Mouse (Mus musculus): ENCODE measurements at regions not wholly inside any gene's neighbourhood (a gene's known extent, or its start where the extent isn't known, plus 50 kb on each side); places are given as distances from the start of the nearest gene placed in this dataset.

DNA sequence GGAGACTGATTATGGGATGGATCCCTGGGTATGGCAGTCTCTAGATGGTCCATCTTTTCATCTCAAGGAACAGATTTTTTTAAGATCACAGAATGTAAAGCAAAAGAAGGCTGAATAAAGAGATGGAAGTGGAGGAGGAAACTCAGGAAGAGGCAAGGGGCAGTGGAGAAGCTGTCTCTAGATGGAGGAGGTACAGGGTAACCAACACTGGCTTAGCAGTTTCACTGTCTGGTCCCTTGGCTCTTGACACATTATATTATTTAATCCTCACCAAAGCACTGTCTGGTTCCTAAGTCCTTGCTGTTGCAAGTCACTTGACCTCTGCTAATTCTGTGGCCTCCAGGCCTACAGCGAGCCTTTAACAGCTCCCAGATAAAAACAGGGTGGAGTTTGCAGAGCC, 154.6 kb upstream of the Marcks start:
- DNase-seq: no peak
- intact Hi-C loops (cut with DNase I): no loop called here

DNA sequence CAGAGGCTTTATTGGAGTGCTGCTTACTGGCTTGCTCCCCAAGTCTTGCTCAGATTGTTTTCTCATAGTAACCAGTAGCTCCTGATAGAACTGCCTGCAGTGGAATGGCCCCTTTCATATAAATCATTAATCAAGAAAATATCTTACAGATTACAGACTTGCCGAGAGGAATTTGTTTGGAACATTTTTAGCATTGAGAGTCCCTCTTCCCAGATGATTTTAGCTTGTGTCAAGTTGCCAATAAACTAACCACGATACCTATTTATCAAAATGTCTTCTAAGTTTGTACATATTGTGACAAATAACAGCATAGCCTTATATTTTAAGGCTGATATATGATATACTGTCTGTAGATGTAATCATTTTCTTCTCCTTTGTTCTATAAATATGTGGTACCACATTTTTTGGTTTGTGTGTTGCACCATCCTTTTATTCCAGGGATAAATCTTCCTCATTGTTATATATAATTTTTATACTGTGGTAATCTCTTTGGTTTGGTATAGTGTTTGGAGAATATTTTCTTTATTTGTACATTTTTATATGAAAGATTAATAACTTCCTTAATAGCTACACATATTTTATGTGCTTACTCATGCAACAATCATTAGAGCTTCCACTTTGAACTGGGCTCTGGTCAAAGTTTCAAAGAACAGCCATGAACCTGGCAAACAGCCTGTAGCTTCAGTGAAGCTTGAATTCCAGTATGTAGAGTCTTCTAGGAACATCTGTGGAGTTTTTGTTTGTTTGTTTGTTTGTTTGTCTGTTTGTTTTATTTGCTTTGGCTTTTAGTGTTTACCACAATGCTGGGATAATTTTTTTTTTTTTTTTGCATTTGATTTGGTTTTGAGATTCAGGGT, 153.1 kb upstream of the Marcks start:
- intact Hi-C loops (cut with DNase I): no loop called here
- no peak for DNase-seq

DNA sequence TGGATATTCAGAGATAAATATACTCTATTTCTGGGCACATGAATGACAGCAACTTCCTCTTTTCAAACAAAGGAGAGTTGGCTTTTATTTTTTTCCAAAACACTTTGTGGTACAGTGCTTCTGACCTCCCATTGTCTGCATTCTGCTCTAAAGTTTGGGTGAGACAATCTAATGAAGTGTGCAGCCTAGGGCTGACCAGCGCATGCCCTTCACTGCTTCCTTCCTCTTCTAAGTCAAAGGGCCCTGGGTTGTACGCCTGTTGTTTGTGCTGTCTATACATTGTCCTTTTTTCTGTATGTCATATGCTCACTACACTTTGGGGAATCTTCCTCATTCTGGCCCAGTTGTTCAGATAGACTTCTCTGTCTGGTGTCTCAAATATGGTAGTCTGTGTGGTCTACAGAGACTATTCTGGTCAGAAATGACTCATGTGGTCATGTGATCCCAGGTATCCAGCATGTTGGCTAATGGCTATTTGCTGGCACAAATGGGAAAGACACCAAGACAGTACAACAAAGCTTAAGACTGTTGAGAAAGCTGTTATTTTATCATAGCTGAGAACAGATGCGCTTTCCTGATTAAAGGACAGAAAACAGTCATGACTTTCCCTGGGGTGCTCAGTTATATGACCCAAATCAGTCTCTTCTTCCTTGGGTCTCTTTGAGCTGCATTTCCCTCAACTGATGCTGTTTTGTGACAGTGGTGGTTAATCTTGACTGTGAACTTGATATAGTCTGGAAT, 151.4 kb upstream of the Marcks start:
- intact Hi-C loops (cut with DNase I): no loop called here
- no peak for DNase-seq

DNA sequence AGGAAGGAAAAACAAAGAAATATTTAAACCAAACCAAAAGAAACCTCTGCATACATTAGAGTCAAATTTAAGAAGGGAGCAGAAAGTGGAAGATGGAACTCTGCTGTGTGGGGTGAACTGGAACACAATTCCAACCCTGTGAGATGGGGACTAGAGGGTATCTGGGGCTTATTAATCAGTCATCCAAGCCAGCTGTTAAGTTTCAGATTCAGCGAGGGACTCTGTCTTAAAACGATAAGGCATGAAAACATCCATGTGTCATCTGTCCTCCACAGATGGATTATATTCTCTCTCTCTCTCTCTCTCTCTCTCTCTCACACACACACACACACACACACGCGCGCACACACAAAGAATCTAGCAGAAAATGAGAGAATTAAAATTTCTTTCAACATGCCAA, 147.6 kb upstream of the Marcks start:
- intact Hi-C loops (cut with DNase I): no loop called here
- DNase-seq: no peak

DNA sequence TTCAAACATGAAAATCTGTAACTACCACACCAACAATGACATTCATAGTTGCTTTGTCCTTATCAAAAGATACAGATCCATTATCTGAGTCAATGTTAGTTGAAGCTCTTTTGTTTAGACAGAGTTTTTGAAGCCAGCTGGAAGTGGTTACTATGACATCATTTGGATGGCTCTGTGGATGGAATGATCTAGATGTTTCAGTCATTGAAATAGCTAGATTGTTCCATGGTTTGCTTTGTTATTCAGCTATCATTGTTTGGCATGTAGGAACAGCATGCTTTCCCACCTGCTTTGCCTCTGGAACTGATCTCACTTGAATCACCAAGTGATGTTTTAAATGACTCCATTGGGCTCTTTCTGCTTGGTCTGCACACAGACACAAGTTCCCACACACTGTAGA, 144.2 kb upstream of the Marcks start:
- DNase-seq: no peak
- intact Hi-C loops (cut with DNase I): no loop called here

DNA sequence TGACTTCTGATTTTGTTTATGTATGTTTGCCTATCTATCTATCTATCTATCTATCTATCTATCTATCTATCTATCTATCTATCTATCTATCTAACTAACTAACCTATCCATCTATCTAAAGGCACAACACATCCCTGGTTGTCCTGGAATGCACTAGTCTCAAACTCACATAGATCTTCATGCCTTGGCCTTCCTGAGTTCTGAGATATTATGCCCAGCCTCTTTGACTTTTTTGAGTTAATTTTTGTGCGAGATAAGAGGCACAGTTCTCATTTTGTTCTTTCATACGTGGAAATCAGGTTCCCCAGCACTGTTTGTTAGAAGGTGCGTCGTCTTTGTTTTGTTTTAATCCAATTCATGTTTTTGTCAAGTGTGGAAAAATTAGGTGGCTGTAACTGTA, 142.1 kb upstream of the Marcks start:
- intact Hi-C loops (cut with DNase I): no loop called here
- DNase-seq: no peak

DNA sequence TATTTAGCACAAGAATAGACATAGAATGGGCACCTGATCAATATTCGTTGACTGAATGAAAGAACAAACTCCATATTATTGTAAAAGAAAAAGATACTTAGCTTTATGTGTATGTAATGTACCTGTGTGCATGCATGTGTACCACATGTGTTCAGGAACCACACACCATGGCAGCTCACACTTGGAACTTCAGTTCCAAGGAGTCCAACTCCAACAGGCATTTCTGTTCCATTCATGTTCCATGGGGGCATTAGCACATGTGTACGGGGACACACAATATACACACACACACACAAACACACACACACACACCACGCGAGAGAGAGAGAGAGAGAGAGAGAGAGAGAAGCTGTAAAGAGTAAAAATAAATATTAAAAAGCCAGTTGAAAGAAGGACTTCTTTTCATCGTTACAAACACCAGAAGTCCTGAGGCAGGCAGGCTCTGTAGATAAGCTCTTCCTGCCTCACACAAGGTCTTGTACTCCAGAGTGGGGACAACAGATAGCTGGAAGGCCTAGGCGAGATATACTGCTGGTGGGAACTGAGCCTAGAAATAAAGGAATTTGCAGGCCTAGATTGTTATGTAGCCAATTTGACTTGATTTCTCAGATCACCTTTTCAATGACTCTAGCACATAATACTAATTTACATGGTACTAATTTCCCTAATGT, 141.6 kb upstream of the Marcks start:
- DNase-seq: no peak
- intact Hi-C loops (cut with DNase I): no loop called here

DNA sequence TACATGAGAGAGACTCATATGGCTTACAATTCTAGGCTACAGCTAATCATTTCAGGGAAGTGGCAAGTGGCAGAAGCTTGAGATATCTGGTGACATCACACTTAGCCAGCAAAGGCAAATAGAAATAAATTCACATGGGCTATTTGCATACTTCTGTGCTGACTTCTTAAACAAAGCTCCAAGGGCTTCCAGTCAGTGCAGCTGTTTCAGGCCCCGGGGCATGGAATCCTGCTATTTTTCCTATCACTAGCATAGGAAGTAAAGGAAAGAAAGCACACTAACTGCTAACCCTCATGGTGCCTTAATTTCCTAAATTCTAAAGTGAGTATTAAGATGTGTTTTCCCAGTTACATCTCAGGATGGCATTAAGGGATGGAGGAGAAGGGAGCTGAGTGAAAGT, 140.6 kb upstream of the Marcks start:
- intact Hi-C loops (cut with DNase I): no loop called here
- DNase-seq: no peak

DNA sequence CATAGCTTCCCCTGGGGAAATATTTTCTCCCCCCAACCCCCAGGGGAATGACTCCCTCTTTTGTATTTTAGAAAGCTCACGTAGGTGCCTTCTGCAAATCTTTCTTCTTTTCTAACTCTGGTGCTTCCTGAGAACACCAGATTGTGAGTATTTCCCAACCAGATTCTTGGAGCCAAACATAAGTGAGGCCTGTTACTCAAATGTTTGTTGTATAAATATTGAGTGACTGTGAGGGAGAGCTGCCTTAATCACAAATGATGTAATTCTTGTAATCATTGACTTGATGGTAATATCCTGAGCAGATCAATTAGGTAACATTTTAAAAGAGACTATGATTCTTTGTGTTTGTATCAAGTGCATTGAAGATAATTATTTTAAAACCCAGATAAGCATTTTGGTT, 137.1 kb upstream of the Marcks start:
- no peak for DNase-seq
- intact Hi-C loops (cut with DNase I): no loop called here

DNA sequence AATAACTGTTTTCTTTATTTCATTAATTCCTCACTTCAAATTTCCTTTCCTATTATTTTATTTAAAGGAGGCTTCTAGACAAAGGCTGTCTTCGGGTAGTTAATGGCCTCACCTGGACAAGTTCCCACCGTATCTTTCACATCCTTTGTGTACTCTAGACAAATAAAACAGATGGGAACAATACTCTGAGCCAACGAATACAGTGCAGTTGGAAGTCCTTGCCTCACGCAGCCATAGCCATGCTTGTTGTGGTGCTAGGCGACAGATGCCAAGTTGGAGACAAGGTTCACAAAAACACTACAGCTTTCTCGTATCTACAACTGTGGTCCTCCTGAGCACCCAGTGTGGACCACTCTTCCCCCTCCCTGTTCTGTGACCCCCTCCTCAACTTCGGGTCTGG, 136.6 kb upstream of the Marcks start:
- no peak for DNase-seq
- intact Hi-C loops (cut with DNase I): no loop called here

DNA sequence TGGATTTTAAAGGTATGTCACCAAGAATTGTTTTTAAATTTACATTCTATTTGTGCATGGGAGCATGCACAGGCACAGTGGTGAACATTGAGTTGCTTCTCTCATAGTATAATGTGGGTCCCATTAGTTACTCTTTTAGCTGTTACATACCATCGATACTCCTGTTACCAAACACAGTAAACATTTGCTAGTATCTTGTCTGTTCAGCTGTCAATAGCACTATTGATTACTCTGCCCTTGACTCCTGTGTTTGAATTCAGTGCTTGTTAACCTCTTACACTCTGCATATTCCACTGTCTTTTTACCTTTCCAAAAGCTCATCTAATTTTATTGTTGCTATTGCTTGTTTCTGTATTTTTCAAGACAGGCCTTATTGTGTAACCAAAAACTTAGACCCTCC, 133.2 kb upstream of the Marcks start:
- no peak for DNase-seq
- intact Hi-C loops (cut with DNase I): no loop called here

DNA sequence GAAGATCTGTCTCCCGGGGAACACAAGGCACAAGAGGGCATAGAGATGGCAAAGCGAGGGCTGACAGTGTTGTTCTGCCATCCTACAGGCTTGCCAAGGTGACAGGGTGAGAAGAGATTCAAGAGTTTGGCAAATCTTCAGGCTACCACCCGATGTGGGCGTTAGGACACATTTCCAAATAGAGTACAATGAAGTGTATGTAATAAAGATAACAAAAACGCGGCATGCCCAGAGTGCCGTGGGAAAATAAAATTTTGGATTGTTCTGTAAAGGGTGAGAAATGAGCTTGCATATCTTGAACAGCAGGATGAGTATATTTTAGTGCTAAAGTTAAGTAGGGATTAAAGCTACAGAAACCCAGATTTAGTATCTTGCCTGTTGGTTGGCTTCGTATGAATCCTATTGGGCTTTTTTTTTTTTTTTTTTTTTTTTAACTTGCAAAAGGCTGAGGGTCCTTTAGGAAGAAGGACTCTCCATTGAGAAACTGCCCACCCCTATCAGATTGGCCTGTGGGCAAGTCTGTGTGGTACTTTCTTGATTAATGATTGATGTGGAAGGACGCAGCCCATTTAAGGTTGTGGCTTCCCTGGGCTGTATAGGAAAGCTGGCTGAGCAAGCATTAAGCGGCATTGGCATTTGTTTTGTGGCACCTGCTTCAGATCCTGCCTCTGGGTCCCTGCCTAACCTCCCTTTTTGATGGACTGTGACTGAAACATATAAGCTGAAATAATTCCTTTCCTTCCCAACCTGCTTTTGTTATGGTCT, 131.7 kb upstream of the Marcks start:
- intact Hi-C loops (cut with DNase I): no loop called here

DNA sequence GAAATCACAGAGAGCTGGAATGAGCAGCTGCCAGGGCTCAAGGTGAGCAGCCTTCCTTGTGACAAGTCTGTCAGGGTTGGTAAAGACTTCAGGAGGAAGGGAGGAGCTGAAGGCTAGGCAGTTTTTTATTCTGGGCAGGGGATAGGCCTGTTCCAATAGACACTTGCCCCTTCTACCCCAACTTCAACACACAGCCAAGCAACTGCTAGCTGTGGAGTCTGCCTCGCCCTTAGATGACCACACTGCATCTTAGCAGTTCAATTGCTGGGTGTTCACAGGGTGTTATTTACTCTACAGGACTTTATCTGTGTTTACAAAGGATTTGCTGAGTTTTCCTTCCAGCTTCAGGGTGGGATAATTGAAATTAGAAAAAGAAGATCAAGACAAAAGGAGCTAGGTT, 128.2 kb upstream of the Marcks start:
- no peak for DNase-seq
- intact Hi-C loops (cut with DNase I): no loop called here

More for the DNA sequence above, 131.7 kb upstream of the Marcks start:
- DNase-seq: no peak

DNA sequence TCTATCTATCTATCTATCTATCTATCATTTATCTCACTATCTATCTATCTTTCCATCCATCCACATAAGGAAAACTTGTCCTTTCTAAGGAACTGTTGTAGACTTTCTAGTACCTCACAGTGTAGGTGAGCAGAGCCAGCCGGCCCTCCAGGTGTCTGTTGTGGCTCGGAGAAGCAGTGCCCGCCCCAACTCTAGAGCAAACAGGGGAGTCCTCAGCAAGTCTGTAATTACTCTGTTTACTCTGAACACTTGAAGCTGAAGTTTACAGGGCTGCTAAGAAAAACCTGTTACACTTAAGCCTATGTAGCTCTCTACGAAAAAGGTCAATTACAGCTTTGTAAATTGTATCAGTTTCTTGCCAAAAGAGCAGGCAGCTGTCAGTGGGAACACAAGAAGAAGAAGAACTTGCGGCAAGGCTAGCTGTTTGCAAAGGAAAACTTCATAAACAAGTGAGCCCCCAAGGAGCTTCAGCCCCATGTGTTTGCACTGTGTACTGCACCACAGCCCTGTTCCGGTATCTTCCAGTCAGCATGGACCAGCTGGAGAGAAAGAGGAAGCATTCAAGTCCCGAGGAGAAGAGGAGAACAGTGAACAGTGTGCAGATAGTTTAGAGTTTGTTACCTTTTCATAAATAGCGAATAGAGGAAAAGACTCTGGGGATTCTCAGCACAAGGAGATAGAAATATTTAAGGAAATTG, 122.2 kb upstream of the Marcks start:
- DNase-seq: peak in 1 of 2 experiments; percentile 10

DNA sequence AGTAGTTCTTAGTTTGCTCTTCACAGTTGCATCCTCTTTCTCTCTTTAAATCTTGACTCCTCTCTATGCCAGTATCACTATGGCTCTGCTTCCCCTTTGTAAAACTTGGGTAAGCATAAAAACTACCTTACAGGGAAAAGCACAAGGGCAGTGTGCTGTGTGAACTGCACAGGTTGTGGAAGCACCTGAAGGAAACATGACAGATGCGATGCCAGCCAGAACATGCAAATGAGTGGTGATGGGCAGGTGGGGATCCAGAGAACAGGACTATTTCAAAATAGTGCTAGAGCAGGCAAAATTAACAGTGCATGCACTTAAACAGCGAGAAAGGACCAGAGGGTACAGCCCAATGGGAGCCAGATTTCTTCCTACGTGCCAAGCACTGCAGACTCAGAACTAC, 120.5 kb upstream of the Marcks start:
- no peak for DNase-seq
- intact Hi-C loops (cut with DNase I): no loop called here

More for the DNA sequence above, 122.2 kb upstream of the Marcks start:
- intact Hi-C loops (cut with DNase I): no loop called here

DNA sequence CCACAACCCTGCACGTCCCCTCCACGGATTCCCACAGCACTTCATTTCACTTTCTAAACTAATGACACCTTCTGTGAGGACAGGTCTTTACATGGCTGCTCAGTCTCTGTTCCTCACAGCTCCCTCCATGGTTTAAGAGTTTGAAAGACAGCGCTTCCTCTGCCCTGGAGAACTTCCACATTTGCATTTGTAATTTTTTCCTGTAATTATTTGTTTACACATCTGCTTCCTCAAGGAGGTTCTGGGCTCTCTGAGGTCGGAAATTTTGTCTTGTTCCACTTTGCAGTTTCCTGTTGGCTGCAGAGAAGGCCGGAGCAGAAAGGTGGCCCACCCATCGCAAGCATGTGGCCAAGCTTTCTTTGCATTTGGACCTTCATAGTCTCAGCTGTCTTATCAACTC, 118.8 kb upstream of the Marcks start:
- no peak for DNase-seq
- intact Hi-C loops (cut with DNase I): no loop called here

DNA sequence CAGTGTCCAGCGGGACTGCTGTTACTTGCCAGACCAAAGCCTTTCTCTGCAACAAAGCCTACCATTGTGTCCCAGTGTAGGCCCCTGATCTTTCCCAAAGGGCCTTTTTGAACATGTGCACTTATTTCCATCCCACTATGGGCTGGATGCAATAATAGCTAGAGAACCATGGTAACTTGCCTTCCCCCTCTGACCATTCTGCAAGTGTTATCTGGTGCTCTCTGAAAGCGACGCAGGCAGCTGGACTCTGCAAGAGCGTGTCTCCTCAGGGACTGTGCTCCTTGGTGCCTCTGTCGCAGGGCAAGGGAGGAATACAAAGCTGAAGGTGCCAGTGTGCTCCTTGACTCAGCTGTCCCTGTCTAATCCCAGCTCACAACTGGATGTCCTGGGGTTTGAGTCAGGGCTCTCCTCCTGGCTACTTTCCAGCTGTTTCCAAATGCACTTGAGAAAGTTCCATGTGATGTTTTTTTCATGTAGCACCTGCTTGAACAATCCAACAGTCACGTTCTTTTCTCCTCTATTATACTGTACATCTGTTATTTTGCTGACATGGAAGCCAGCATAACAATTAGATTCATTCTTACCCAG, 112.3 kb upstream of the Marcks start:
- intact Hi-C loops (cut with DNase I): no loop called here
- no peak for DNase-seq

DNA sequence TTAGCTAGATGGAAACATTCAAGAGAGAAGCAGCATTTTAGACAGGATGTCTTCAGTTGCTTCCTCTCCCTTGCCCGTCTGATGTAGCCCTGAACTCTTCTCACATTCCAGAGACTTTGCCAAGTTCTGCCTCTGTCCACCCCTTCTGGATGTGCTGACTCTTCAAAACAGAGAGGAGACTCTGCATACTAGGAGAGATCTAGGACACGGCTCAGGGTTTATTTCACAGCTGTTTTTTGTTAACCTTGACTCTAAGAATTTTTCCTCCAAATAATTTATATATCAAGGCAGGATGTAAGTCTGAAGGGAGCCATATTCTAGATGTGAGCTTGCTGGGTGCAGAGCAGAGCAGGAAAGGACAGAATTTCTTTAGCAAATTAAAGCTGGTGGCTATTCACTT, 111.4 kb upstream of the Marcks start:
- intact Hi-C loops (cut with DNase I): no loop called here
- no peak for DNase-seq

DNA sequence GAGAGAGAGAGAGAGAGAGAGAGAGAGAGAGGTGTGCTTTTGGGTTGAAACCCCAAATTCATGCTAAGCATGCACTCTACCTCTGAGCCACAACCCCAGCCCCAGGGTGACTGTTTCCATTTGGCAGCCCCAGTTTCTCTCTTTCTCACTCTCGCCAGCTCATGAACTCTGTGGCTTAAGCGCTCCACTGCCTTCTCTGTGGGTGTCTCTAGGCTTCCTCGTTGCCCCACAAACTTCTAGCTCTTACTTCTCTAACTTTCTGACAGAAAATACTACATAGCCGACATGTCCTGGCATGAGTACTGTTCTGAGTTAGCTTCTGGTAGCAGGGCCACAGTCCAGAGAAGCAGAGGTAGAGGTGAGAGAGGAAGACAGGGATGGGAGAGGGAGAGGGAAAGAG, 110.8 kb upstream of the Marcks start:
- intact Hi-C loops (cut with DNase I): no loop called here
- no peak for DNase-seq

DNA sequence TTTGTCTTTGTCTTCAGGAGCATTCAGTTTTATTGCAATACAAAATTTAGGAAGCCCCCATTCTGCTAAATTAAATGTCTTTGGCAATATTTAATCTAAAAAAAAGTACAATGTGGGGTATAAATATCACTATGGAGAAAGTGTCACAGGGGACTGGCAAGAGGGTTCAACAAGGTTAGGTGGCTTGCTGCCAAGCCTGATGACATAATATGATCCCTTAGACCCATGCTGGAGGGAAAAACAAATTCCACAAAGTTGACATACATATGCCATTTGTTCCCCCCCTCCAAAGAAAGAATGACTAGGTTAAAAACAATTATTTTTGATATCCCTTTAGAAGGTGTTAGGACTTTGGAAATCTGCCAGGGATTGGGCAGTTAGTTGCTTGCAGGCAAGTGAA, 108.4 kb upstream of the Marcks start:
- DNase-seq: no peak
- intact Hi-C loops (cut with DNase I): no loop called here

Data from gastrocnemius, postnatal 36 days (tissue).